Mouse (Mus musculus): Measurements from ENCODE around the gene Nav3.

The Nav3 gene

DNA sequence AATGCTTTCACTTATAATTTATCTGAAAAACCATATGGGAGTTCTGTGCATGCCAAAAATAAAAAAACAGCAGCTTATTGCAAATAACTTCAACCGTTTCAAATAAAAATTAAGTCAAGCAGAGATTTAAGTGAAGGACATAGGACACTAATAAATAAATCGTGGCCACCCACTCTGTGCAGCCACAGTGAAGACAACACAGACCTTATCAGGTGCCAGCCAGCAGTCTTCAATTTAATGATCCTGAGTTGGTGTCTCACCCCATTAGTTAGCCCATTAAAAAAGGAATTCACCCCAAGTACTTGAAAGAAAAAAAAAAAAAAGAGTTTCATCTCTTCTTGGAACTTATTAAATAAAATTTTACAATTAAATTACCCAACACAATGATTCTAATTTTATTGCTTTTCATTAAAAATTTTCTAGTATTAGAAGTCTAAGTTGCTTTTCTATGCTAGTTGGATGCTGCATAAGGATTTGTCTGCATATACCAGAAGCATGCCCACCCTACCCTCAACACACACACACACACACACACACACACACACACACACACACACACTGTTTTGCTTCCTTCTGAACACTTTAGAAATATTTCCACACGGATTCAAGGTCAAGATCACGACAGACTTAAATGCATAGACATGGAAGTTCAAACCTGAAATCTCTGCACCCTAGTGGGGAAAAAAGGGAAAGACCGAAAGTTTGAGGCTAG, 649.1 kb downstream of the Nav3 start:
- DNase-seq (ENCODE audit: low read depth, low spot score), result no peak

GRCm38 (mm10) chr10:109803441-109803840, 652.6 kb downstream of the Nav3 start:
- no peak for DNase-seq (ENCODE audit: low read depth, low spot score)

DNA sequence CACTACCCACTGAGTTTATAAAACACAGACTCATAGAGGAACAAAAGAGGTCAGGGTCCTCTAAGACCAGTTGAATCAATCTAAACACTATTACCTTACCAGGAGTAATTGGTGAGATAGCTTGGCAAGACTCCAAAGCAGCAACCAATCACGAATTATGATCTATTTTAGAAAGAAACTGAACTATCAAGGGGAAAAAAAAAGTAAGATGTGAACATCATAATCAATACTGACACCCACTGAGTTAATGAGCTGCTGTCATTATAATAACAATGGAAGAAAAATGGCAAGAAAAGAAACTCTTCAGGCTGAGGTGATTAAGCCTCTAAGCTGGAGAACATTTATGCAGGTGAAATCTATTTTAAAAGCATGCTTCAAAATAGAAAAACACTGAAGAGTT, 653.8 kb downstream of the Nav3 start:
- DNase-seq (ENCODE audit: low read depth, low spot score), result no peak

GRCm38 (mm10) chr10:109799246-109799645, 656.8 kb downstream of the Nav3 start:
- DNase-seq (ENCODE audit: low read depth, low spot score), result no peak

DNA sequence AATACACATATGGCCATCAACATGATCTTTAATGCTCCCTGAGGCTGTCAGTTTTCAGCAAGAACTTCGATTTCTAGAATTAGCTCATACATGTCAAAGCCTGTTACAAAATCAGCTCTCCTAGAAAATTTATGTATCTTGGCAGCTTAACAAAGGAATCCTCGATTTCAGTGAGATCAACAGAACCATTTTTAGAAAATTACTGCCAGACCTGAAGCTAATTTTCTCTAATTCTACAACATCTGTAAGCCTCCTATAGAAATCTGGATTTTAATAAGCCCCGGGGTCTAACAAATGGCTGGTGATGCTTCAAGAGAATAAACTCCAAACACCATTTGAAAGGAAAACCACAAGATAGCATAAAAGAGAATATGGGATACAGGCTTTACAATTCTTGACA, 659.0 kb downstream of the Nav3 start:
- DNase-seq (ENCODE audit: low read depth, low spot score), result no peak

DNA sequence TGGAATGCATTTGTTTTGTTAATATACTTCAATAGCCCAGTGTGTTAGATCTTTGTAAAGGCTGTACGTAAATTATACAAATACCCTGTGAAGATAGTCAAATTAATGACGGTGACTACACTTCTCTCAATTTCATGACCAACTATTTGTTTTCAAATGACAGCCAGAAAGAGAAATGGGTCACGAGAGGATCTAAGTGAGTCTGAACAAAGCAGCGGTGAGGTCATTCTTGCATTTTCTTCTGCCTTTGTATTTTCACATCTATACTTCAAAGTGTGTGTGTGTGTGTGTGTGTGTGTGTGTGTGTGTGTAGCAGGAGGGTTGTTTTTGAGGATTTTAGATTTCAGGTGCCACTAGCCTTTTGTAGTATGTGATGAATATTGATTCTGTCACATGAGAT, 662.5 kb downstream of the Nav3 start:
- no peak for DNase-seq (ENCODE audit: low read depth, low spot score)

DNA sequence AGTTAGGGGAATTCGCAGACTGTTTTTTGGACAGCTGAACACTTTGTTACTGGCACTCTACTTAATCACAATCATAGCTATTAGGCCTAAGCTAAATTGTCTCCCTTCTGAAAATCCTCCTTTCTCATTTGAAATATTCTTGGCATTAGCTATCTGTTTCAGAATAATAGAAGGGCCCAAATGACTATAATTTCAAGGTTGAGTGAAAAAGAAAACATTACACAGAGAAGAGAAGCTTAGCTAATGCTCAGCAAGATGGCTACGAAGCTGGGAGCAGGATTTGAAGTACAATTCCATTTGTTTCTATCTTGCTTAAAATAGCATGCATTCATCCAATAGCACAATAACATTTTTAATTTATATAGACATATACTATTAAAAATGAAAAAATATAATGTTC, 667.3 kb downstream of the Nav3 start:
- no peak for DNase-seq (ENCODE audit: low read depth, low spot score)

DNA sequence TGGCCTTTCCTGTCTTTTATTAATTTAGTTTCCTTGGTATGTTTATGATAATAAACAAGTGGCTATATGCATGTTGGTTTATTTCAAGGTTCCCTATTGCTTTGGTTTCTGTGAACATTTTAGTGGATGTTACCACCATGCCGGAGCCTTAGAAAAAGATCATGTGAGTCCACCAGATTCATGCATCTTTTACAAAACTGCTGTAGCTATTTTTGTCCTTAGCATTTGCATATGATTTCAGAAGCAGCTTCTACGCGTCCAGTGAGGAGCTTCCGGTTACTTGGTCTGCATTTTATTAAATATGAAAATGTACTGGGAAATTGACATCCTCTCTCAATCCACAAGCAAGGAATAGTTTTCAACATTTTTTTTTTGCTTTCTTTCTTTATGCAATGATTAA, 676.9 kb downstream of the Nav3 start:
- DNase-seq (ENCODE audit: low read depth, low spot score), result no peak

- DNase-seq (ENCODE audit: low read depth, low spot score), result no peak
Measured at GRCm38 (mm10) chr10:109769092-109769491, 686.9 kb downstream of the Nav3 start.

GRCm38 (mm10) chr10:109765650-109766049, 690.4 kb downstream of the Nav3 start:
- DNase-seq (ENCODE audit: low read depth, low spot score), result peak; percentile 36

GRCm38 (mm10) chr10:109764412-109765101, 691.4 kb downstream of the Nav3 start:
- DNase-seq (ENCODE audit: low read depth, low spot score), result no peak

DNA sequence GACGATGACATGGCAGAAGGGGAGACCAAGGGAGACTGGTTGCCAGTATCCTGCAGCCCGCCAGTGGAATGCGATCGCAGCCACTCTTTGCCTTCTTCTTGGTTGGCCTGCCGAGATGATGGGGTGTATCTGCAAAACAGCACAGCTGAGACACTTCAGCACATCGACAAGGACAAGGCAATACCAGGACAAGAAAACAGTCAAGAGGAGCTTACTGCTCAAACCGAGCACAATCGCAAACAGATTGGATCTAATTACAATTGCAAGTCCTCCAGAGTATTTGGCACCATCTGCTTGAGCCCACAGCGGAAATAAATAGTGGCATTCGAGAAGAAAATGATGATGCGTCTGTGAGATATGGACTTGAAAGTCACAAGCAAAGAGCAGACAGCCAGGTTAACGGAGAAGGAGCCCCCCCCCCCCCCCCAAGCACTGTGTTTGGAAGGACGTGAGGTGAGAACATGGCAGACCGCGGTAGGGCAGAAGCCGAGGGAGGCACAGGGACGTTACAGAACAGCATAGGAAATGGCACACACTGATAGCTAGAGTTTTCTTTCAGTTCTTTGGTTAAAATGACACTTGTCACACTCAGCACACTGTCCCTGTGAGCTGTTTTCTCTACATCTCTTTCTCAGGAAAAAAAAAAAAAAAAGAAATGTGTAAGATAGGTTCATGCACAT, 696.9 kb downstream of the Nav3 start:
- no peak for DNase-seq (ENCODE audit: low read depth, low spot score)

- DNase-seq (ENCODE audit: low read depth, low spot score), result peak; percentile 14
Measured at GRCm38 (mm10) chr10:109746901-109747300, 709.1 kb downstream of the Nav3 start.

DNA sequence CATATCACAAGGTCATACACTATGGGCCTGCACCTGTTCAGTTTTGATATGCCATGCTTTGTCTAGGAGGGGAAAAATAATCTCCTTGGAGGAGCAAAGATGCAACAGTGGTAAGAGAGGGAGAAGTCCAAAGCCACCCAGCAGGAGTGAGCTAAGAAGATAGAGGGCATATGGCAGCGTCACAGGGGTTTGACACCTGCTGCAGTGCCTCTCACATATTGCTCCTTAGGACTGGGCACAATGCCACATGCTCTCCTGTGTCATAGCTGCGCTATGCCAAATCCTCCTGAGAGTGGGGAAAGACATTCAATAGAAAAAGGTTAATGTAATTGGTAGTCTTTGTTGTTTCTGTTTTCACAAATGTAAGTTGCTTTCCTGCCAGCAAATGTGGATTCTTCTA, 714.3 kb downstream of the Nav3 start:
- no peak for DNase-seq (ENCODE audit: low read depth, low spot score)

DNA sequence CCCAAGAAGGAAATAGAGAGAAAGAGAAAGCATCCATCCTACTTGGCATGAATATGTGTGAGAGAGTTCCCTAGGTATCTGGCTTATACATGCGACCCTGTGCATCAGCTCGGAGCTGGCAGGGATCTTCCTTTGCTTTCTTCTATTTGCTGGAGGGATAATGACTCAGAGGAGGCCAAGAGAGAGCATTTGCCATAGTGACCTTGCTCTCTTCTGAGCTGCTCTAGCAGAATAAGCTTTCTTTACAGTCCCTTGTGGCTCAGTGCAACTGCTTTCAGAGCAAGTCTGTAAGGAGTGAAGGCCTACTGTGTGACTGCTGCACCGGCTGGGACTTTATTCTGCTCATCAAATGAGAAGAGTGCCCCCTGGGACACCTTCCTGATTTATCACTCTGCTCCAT, 715.7 kb downstream of the Nav3 start:
- DNase-seq (ENCODE audit: low read depth, low spot score), result no peak

DNA sequence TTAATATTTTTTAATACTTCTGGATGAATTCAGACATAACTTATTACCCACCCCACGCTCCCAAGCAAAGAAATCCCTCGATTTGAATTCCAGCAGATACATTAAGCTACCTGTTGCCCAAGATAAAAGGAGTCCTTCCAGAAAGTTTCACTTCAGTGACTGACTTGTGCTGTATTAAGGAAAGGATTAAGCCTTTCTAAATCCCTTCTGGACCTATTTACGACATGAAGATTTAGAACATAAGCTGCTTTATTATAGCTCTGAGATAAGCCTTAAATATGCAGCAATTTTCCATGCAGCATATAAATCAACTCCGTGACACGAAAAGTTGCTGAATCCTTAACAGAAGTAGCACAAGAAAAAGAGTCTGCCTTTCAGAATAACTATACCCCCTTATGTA, 732.4 kb downstream of the Nav3 start:
- peak; percentile 29 for DNase-seq (ENCODE audit: low read depth, low spot score)

DNA sequence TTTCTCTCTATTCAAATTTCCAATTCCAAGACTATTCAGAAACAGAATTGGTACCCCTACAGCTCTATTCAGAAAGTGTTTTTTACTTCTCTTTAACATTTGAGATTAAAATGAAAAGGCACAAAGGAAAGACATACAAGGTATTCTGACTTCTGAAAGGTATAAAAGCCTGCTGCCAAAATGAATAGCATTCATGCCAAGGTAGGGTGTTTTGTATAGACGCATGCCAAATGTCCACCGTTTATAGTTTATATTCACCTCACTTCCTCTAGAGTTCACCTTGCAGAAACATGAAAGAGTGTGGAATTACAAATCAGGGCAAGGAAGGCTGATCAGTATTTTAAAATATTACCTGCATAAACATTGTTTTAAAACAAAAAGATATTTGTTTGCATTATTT, 737.2 kb downstream of the Nav3 start:
- no peak for DNase-seq (ENCODE audit: low read depth, low spot score)

DNA sequence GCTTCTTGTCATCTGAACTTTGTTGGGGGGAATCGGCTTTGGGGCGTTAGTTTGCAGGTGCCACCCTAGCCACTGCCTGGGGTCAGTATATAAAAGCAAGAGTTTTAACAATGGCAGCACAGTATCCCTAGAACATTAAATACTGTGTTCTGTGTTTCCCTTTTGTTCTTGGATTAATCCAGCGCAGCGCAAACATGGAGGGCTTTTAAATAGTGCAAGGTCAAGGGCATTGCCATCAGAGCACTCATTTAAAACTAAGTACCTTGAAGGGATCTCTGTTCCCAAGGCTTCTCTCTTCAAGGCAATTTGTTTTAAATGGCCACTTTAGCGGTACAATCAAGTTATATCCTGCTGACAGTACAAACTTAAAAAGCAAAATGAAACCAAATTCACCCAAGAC, 737.6 kb downstream of the Nav3 start:
- DNase-seq (ENCODE audit: low read depth, low spot score), result no peak

GRCm38 (mm10) chr10:109713001-109713400, 743.0 kb downstream of the Nav3 start:
- DNase-seq (ENCODE audit: low read depth, low spot score), result peak; percentile 31

DNA sequence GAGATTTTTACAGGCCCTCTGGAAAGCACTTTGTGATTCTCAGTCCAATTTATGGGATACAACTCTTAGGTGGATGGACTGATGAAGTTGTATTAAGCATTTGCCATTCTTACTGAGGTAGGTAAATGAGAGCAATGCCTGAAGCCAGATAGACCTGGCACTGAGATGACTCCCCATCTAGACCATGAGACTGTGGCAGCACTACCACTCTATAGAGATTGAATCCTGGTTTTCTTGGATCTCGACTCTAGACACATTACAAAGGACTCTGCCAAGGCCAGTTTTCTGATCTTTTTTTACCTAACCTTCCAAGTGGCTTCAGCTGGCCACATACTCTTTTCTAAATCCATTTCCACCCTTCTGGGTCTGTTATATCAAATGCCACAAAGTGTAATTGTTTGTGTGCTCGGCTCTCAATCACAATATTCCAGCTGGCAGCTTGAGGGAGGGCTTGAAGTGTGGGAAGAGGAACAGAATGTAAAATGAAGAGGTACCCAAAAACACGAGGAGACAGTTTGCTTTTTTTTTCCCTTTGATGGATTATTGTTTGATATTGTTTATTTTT, 756.2 kb downstream of the Nav3 start:
- DNase-seq (ENCODE audit: low read depth, low spot score), result no peak

GRCm38 (mm10) chr10:109690564-109690963, 765.4 kb downstream of the Nav3 start:
- no peak for DNase-seq (ENCODE audit: low read depth, low spot score)
